Mouse (Mus musculus): Measurements from ENCODE around the gene Sap30bp.

The Sap30bp gene

DNA sequence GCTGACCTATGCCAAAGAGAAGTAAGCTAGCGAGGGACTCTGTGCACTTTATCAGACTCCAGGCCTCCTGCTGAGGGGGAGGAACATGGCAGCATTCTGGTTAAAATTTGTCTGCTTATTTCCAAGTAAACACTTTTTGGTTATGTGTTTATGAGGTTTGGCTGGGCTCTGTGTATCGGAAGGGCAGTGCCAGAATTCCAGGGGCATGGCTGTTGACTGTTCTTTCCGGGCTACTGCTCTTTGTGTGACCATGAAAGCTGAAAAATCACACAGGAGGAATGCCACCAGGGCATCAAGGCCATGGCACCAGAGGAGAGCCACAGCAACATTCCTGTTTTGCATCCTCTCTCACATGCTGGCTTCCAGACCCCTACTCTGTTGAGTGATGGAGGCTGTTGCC is 27.0 kb upstream of the Sap30bp start:
- DNase-seq: no peak

DNA sequence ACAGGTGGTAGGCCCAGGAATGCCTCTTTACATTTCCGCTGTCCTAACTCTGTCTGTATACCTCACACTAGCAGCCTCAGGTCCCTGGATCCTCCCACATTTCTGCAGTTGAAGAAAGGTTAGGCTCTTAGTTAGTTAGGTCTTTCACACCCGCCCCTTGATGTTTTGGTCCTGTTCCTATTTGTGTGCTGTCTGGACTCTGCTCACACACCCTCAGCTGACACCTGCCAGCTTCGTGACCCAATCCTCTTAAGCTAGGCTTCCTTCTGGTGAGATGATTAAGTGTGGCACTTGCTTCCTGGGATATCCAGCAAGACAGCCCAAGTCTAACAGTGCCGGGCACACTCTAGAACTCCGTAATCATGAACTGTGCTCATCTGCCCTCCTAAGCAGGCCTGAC is 26.6 kb upstream of the Sap30bp start:
- DNase-seq: no peak

DNA sequence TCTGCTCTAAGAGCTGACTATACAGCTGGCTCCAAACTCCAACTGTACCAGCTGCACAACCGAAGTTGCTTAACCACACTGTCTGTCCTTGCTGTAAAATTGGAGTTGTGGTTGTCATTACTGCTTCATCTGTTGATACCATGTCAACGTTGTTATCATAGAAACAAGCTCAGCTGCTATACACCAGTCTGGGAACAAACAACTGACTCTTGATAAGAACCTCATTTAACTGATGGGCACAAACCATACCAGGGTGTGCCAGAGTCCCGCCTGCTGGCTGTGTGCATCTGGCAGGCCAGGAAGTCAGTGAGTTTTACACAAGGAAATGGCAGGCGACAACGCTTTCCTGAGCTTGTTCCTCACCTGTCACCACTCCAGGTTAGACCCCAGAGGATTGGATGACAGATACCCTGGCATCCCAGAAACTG is 21.9 kb upstream of the Sap30bp start:
- peak; percentile 70 for DNase-seq

DNA sequence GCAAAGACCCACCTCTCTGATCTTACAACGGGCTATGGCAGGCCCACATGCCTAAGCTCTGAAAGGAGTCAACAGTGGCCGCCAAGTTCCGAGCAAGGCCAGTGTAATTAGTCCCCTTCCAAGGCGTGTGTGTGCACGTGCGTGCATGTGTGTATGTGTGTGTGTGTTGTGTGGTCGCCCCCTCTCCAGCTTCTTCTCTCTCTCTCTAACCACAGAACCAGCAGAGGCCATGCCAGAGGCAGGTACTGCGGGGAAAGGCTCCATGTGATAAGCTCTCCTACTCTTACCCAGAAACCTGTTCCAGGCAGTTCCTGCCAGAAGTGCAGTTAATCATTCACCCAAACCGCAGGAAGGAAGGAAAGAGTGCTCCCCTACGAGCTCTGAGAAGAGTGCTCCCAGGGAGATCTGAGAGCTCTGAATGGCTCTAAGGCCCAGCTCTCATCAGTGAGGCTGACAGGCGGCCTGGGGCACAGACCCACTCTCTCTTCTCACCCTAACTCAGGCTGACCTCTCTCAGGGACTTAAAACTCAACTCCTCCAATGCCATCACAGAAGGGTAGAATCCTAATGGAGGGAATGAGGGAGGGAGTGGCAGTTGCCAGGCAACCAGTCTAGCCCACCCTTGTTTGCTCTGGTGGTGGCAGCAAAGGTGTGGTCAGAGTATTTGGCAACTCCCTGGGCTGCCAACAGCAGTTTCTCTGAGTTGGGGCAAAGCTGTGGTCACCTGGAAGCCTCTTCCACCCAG is 21.3 kb upstream of the Sap30bp start, which contains the start of gene Smim6:
Gene Smim6 (plus strand): TSS at position 386 of the 745 bp plus-strand sequence.
- peak; percentile 50 for DNase-seq

DNA sequence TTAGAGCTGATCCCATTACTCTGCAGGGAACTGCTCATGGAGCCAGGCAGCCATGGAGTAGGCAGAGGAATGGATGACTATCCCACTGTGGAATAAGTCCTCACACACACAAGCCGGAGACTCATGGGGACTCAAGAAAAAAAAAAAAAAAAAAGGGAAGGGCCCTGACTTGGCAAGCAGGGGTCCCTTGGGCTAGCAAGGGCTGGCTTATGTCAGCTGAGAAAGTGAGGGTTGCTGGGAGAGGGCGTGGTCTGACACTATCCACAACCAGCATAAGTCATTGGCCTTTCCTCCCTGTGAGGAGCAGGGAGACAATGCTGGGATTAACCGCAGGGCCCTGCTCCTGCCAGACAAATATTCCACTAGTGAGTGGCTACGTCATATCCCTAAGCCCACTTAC is 16.5 kb upstream of the Sap30bp start:
- no peak for DNase-seq

DNA sequence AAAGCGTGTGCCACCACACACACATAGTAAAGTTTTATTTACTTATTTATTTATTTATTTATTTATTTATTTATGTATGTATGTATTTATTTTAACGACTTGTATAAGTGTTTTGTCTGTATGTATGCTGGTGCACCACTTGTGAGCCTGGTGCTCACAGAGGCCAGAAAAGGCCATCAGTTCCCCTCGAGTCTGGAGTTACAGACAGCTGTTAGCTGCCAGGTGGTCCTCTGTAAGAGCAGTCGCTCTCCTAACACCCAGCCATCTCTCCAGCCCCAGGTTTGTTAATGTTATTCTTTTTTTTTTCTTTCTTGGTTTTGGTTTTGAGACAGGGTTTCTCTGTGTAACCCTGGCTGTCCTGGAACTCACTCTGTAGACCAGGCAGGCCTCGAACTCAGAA is 14.4 kb upstream of the Sap30bp start:
- DNase-seq: peak; percentile 13

DNA sequence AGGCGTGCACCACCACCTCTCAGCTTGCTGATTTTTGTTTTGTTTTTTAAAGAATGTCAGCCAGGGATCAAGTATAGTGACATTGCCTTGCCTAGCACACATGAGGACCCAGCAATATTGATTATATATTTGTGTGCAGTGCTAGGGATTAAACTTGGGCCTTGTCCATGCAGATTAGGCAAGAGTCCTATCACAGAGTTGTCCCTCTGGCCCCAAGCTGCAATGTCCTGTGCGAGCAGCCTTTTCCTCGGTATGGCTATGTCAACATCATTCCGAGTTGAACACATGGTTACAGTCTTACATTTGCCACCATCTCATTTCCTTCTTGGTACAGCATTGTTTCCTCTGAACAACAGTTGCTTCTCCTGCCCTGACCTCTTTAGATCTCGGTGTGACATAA is 14.0 kb upstream of the Sap30bp start:
- no peak for DNase-seq

DNA sequence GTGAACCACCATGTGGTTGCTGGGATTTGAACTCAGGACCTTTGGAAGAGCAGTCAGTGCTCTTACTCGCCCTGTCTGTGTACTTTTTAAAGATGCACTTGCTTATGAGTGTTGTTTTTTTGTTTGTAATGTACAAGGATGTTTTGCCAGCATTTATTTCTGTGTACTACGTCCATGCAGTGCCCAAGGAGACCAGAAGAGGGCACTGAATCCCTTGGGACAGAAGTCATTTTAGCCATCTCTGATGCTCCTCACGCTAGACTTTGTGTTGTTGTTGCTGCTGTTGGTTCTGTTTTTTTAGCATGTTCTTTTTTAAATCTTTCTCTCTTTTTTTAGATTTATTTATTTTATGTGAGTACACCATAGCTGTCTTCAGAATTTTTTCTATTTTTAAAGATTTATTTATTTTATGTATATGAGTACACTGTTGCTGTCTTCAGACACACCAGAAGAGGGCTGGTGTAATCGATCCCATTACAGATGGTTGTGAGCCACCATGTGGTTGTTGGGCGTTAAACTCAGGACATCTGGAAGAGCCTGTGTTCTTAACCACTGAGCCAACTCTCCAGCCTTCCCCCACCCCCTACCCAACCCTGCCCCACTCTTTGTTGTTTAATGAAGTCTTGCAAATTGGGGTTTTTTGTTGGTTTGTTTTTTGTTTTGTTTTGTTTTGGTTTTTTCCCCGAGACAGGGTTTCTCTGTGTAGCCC is 12.8 kb upstream of the Sap30bp start:
- peak; percentile 82 for DNase-seq

DNA sequence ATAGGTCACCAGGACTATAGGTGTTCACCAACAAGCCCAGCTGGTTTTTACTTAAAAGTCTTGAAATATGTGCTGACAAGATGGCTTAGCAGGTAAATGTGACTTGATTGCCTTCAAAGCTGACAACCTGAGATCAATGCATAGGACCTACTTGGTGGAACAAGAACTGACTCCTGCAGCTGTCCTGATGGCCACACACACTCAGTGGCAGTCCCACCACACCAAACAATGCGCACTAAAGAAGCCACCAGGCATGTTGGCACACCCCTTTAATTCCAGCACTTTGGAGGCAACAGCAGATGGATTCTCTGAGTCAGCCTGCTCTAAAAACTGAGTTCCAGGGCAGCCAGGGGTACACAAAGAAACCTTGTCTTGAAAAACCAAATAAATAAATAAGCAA is 11.1 kb upstream of the Sap30bp start:
- DNase-seq: no peak

DNA sequence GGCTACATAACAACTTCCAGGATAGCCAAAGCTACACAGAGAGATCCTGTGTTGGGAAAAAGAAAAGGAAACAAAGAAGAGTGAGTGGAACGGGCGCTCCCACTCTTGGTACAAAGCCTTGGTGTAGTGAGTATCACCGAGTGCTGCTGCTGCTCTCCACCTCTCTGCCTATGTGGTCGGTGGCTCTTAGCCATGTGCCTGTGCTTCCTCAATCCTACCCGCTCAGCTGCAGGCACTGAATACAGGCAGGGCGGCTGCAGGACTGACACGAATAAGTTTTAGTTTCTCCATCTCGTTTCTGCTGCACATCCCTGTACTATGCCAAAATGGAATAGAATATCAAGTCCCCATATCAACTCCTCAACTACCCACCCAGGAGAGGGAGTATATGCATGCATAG is 4.1 kb upstream of the Sap30bp start:
- DNase-seq: no peak

DNA sequence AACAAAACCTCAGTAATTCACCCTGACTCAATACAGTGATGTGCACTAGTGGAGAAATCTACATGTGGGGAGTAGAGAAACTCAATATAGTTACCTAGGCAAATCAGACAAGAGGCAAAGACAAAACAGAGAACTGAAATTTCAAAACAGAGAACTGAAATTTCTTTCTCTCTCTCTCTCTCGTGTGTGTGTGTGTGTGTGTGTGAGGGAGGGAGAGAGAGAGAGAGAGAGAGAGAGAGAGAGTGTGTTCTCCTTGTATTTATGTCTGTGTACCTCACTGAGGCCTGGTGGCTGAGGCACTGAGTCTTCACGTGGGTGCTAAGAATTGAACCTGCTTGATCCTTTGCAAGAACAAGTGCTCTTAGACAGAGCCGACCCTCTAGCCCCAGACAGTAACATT is 3.3 kb upstream of the Sap30bp start:
- DNase-seq: no peak

DNA sequence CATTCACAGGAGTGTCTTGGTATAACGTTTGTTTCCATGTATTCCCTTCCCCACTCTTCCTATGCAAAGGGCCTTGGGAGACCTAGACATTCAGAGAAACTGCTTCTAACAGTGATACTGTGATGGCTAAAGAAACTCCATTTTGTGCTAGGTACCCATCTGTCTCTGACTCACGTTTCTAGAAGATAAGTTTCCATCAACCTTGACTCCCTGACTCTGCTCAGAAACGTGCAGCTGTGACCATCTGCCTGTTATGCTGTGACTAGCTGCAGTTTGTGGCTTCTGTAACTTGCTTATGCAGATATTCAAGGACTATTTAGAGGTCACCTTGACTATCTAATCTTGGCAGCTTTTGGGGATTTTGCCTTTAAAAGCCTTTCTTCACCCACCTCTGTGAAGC is 1.8 kb upstream of the Sap30bp start:
- no peak for DNase-seq

DNA sequence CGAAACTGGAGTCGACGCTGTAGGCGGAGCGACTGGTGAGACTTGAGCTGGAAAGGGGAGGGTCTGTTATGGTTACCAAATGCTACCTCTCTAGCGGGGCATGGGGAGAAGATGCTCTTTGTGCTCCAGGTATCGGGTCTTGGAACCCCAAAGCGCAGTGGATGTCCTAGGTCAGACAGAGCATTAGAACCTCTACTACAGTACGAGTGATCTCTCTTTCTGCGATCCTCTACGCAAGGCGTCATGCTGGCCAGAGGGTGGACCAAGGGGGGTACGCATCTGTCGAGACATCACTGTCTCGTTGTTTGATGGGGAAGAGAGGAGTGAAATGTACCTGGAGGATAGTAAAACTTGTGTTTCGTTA is 647 bp downstream of the Sap30bp start:
- no peak for DNase-seq

DNA sequence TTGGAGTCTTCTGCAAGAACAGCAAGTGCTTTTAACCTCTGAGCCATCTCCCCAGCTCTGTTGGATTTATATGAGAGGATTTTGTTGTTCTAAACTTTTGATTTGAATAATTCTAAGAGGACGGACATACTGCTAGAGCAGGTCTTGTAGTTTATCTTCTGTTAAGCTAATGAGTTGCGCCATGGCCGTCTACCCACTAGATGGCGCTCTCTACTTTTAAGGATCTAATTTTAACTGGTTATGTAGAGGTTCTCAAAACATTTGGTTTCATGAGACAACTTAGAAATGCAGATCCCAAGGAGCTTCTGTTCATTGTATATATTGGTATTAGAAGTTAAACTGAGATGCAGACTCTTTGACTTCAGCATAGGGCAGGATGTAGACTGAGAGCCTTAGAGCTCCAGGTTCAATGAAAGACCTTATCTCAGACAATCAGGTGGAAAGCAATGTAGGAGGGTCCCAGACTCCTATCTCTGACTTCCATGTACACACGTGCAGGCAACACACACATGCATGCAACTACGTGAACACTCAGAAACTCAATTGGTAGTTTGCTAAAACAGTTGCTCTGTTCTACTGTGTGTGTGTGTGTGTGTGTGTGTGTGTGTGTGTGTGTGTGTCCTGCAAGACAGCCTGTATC is 6.7 kb downstream of the Sap30bp start:
- DNase-seq: peak; percentile 79

DNA sequence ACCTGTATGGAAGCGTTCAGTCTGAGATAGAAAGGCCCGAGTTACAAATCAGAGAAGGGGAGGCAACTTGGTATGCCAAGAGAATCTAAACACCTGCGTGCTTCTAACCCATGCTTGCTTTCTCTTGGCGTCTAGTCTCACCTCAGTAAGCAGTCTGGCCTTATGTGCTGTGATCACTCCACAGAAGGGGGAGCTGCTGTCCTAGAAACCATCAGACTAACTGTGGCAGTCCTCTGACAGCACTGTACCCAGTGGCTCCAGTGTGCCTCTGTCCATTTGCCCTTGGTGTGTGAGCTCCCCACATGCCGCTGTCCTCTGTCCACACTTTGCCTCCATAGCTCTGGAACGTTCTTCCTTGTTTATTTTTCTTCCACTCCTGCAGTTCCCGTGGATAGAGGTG is 8.9 kb downstream of the Sap30bp start:
- no peak for DNase-seq

DNA sequence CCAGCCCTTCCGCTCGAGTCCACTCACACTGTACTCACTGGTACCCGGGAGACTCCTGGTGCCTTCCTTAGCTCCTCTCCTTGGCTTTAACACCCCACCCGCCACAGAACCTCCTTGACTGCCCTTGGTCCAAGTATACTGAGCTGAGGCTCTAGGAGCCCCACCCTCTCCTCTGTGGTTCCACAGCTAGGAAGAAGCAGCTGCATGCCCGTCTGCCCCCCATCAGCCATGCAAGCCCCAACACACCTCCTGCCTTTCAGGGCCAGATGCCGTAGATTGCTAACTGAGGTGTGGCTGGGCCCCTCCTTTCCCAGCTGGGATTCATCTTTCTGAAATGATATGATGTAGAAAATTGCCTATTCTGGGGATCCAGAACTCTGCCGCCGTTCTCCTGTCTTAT is 12.2 kb downstream of the Sap30bp start:
- DNase-seq: no peak

DNA sequence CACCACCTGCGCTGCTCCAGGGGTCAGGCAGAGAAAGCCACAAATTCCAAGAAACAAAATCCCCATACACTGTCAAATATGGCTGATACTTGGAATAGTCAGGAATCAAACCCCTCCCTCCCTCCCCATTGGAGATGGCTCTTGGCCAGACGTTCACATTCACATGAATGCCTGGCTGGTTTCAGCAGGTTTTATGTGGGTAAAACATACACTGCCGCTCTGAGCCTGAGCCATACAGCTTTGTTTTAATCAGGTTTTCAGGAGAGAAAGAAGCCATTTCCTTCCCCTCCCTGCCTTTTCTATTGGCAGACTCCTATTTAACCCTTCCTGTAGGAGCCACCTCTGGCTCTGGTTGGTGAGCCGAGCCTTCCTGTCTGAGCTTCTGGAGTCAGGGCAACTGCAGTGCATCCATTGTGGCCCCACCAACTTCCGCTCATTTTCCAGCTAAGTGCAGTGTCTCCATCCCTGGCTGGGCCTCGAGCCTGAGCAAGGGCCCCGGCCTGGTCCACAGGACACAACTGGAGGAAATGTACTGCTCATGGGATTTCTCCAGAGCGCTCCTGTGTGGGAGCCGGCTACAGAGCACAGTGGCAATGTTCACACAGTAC is 13.2 kb downstream of the Sap30bp start:
- DNase-seq: no peak

DNA sequence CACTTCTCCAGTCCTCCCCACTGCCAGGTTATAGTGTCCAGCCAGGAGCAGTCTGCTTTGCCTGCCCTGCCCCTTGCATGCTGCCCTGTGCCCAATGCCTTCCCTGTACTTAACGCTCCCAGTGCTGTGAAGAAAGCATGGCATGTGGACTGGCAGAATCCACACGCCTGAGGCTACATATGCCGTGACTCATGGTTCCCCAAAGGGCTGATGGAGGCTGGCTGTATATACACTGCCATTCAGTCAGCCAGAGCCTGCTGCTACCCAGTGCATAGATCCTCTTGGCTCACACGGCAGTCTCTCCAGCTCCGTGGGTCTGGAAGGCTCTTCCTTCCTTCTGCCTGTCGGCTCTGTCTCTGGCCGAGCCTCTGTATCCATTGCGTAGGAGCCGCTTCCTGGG is 15.2 kb downstream of the Sap30bp start:
- DNase-seq: no peak

DNA sequence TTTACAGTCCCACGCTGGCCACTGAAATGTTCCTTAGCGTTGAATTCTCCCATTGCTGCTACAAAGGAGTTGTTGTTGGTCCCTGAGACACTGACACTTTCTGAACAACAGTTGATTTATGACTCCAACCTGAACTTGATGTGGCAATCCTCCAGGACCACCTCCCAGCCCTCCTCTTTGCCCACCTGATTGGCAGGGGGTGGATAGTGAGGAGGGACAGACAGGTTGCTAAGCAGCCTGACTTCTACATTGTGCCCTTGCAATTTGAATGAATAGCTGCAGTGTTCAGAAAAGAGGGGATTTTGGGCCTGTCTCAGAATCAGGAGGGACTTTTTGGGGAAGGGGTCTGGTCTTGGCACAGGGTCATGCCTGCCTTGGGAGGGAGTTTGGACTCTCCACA is 17.6 kb downstream of the Sap30bp start:
- no peak for DNase-seq

DNA sequence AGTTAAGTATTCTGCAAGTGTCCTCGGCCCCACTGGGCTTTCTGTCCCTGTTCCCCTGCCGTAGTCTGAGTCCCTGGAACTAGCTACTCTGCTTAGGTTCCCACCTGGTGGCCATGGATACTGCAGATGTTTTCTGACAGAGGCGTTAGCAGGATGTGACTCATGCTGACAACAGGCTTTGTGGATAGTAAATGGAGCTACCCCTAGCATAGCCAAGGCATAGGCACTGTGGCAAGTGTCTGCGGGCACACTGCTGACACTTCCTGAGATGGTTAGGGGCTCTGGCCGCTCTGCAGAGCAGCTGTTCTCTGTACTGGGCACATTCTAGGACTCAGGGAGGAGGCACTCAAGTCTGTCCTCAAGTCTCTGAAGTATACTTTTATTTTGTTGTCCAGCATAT is 21.6 kb downstream of the Sap30bp start:
- no peak for DNase-seq

DNA sequence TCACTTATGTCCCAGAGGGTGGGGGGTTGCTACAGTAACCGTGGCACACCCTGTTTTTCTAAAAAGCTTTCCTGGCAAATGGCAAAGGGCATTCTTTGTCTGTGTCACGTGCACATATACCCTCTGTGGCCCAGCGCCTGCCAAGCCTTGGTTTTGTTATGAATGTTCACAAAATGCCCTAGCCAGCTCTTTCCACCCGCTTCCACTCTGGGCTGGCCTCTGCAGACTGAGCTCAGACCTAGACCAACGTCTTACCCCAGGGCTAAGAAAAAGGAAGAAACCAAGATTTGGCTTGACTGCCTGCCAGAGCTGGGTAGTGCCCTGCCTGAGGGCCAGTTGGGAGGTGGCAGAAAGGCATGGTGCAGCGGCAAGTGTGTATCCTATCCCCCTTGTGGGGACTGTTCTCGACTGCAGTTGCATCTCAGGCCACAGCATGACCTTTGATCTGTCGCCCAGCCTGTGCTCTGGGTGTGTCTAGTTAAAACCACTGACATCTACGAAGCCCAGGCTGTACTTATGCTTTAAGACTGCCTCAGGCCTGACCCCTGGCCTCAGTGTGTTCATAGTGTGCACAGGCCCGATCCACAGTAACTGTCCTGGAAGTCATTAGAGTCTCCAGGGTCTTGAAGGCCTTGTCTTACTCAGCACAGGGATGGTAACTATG is 22.2 kb downstream of the Sap30bp start:
- DNase-seq: no peak

DNA sequence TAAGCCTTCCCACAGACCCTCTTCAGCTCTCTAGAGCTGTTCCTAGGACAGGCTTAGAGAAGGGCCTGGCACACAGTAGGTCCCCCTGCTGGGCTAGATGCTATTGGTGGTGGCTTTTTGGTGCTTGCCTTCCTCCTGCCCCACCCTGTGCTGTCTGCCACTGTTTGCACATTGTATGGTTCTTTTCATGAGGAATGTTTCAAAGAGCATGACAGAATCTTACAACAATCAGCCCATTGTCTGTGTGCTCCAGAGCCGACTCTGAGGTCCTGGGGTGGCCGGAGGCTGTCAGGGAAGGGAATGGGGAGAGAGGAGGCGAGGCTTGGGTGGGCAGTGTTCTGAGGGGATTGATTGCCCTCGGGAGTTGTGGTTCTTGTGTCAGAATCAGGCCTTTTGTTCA is 23.4 kb downstream of the Sap30bp start:
- no peak for DNase-seq

DNA sequence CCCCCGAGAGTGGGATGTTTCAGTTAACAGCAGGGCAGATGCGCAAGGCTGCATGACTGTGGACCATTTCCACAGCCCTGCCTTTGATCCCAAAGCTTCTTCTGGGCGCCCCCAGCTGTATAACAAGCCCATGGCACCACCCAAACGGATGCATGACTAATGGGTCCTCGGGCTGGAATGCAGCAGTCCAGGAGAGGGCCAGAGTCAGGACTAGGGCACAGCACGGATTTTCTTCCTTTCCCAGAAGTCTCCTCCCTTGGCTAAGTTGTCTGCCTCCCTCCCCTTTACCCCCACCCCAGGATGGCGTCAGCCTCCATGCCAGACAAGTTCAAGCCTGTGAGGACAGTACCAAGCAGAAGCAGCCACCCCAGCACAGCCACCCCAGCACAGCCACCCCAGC is 24.9 kb downstream of the Sap30bp start:
- DNase-seq: no peak

Data from thymus, postnatal 4 days (tissue).